Mouse (Mus musculus): ENCODE results near the gene Hoxd4.

Gene Hoxd4

DNA sequence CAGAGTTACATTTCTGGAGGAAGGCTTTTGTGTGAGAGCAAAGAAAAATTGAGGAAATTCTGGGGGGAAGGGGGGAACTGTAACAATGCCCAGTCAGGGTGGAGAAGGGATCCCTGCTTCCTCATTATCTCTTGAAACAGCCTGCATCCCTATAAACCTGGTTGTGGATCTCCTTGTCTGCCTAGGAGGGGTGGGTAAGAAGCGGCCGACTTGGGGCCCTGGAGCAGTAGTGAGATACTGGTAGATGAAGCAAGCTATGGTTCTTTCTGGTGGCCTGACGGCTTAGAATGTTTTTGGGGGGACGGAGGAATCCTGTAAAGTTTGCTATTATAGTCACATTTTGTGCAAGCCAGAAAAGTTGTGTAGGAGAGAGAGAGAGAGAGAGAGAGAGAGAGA is 18.3 kb upstream of the Hoxd4 start:
- DNase-seq = no peak

DNA sequence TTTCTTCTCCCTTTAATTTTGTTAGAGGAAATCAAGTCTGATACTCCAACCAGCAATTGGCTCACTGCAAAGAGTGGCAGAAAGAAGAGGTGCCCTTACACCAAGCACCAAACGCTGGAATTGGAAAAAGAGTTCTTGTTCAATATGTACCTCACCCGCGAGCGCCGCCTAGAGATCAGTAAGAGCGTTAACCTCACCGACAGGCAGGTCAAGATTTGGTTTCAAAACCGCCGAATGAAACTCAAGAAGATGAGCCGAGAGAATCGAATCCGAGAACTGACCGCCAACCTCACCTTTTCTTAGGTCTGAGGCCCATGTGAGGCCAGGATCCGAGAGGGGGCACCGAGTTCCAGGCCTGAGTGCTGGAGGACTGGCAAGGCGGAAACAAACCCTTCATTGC is 17.7 kb upstream of the Hoxd4 start:
- no peak for DNase-seq

DNA sequence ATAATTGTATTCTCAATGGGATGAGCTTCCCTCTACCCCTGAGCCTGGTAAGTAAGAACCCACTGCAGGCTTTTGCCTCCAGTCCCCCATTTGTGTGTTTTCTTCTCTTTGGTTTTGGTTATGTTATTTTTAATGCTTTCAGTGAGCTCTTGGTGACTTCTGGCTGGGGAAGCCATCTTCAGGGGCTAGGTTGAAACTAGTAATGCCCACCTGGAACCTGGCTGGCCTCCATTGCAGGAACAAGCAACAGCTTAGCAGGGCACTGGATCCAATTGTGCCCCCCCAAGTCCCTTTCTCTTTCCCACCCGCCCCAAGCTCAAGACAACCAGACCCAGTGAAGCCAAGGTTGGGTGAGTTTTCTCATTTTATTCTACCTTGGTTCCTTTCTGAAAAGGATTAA is 16.3 kb upstream of the Hoxd4 start:
- no peak for DNase-seq

DNA sequence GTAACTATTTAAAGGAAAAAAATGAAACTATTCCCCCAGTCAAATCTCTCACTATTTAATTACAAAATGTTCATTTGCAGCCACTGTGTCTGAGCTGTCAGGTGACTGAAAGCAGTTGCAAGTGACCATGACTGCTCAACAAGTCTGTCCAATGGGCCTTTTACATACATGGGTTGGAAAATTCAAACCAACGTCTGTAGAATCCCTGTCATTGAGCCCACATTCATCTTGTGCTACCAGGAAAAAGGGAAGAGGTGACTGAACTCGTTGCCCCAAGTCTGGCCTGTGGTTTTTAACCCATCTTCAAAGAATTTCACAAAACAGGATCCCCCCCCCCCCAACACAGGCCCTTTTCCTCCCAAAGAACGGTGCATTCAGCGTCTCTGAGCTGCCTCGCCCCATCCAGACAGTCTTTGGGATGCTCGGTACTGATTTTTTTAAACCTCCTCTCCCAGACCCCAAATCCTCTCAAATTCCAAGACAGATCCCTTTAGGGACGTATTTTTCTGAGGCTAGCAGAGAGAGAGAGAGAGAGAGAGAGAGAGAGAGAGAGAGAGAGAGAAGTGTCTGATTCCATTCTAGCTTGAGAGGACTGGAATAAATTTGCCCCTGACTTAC is 15.8 kb upstream of the Hoxd4 start:
- DNase-seq = no peak

DNA sequence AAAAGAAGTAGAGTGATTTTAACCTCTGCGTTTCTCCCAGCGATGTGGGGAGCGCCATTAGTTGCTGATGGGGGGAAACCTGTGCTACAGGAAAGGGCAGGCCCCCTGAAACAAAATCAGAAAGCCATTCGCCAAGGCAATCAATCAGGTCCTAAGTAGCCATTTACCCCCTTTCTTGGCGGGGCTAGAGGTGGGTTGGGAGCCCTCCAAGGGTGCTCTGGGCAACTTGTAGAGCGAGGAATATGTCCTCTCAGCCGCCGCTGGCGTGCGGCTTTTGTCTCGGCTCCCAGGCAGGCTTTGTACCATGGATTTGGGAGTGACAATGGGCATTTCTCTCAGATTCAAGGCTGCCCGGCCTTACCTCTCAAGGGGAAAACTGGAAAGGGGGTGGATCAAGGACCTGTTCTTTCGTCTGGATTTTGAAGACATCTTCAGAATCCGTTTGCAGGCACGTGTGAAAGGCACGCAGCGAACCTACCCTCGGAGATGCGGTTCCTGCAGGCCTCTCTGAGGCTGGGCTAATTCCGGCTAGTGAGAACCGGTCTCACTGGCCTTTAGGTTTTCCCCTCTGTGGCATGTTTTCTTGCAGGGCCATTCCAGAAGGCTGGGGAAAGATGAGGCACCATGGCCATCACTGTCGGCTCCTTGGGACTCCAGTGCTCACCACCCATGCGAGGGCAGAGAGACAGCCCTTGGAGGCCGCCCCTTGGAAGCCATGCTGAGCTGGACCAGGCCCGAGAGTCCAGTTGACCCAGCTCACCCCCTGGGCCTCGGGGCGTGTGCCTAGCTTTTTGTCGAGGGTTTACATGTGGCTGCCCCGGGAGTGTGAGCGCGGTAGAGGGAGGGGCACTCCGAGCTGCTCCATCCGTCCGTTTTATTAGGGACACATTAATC is 15.0 kb upstream of the Hoxd4 start:
- DNase-seq = no peak

DNA sequence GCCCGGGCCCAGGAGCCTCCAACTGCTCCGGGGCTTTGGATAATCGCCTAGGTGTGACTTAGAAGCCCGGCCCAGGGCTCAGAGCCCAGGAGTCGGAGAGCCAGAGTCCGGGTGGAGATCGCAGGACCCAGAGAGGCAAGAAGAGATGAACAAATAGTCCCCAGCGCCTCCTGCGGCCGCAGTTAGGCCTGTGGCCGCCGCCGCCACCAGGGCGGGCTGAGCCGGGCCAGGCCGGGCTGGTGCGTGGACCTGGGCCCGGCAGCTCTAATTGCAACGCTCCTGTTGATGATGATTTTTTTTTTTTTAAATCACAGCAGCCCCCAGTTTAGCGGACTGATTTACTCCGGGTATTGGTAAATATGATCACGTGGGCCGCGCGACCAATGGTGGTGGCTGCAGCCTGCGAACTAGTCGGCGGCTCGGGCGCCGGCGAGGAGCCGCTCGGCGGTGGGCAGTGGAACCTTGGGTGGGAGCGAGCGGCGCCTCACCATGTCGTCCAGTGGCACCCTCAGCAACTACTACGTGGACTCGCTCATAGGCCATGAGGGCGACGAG is 14.1 kb upstream of the Hoxd4 start, which contains the start of gene Hoxd9:
TSS of gene Hoxd9 (plus strand) at position 161 of the 555 bp plus-strand sequence.
- DNase-seq = peak in 1 of 2 experiments; percentile 66

DNA sequence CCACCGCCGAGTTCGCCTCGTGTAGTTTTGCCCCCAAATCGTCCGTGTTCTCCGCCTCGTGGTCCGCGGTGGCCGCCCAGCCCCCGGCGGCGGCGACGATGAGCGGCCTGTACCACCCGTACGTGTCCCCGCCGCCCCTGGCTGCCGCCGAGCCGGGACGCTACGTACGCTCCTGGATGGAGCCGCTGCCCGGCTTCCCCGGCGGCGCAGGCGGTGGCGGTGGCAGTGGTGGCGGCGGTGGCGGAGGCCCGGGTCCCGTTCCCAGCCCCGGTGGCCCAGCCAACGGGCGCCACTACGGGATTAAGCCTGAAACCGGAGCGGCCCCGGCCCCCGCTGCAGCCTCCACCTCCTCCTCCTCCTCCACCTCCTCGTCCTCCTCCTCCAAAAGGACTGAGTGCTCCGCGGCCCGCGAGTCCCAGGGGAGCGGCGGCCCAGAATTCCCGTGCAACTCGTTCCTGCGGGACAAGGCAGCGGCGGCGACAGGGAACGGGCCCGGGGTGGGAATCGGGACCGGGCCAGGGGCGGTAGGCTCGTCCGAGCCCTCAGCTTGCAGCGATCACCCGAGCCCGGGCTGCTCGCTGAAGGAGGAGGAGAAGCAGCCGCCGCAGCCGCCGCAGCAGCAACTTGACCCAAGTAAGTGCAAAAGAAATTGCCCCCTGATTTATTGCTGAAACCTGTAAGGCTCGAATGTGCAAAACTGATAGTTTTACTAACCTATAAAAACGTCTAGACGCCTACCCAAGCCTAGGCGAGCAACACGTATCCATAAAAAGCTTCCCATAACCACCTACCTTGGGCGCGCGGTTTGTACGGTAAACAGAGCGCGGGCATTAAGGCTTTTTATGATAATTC is 13.3 kb upstream of the Hoxd4 start:
- DNase-seq = no peak

DNA sequence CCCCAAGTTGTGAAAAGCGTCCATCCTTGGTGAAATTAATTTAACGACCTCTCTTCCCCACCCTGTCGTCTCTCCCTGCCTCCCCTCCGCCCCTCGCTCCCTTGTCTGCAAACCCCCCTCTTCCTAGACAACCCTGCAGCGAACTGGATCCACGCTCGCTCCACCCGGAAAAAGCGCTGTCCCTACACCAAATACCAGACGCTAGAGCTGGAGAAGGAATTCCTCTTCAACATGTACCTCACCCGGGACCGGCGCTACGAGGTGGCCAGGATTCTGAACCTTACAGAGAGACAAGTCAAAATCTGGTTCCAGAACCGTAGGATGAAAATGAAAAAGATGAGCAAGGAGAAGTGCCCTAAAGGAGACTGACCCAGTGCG is 12.7 kb upstream of the Hoxd4 start:
- DNase-seq = no peak

DNA sequence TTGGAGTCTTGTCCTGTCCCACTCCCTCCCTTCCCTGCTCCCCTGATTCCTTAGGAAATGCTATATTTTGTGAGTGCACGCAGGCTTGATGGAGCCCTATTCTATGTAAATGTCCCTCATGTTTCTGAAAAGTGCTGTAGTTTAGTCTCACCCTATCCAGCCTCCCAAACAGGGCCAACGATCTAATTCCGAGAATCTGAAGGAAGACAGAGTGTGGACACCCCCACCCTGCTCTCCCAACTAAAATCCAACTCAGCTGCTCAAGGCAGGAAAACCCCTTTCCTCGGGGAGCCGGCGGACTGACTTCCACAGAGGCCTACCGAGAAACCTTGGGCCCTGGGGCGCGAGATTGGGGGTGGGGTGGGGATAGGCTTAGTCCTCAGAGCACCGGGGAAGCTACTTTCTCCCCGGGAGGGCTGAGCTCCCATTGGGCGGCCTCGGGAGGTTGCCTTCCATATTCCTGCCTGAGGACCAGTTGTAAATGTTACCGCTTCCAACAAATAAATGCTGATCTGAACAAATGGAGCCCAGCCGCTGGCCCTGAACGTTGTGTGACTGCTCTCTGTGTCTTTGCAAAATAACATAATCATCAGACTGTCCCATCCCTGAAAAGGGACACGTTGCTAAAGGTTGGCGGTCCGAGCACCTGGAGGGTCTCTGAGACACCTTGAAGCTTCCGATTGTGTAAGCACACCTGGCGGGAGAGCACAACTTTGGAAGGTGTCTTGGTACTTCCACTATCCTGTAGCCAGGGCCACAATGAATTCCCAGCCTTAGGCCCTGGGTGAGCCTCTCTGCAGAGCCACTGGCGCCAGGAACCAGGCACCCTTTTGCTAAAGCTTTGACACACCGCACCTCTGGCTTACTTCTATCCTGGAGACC is 11.8 kb upstream of the Hoxd4 start:
- no peak for DNase-seq

DNA sequence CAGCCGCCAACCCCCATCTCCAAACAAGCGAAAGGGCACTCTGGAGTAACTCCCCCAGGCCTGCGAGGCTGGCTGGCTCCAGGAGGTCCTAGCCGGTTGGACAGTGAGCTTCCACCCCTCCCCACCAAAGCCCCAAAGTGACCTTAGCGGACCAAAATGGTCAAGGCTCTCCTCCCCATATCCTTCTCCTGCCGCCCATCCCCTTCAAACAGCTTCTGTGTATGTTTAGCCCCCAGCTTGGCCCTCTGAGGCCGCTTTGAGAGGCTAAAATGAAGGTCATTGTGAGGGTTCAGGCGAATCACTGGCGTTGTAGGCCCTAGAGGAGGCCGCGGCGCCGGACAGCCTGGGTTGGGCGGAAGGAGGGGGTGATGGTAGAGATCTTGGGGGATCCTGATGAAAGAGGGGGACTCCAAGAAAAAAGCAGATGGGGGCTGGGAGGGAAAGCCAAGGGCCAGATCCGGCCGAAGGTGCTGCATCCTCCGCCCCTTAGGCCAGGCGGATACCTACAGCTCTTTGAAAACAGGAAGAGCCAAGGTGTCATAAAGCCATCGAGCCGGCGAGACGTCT is 11.1 kb upstream of the Hoxd4 start:
- no peak for DNase-seq

DNA sequence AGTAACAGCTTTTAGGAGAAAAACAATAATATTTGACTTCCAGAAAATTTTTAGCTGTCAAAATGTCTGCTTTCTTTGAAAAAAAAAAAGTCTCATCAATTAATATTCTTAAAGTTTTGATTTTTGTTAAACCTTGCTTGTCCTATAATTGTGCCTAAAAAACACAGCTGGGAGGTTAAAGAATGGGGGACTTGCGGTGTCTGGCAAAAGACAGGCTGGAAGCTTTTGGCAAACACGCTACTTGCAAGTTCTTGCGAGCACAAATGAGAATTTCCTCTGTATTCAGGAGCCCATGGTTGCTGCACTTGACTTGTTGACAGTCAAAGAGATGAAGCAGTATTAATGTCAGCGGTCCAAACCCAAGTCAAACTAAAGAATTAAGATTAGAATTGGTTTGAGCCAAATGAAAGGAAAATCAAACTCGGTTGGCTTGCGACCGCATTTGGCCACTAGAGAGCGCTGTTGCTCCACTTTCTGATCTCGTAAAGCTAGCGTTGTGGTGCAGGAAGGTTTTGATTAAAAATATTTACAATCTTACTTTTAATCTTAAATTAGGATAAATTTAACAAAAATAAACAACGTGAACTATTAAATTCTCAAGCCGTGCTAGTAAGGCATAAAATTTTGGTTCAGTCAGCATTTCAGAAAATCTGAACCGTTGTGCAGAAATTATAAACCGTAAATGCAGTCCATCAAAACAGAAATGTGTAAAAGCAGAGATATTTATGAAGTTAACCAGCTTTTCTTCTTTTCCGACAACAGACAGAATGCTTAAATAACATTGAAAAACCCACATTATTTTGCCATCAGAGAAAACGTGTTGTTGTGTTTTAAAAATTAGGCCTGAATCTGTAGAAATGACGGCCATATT is 9.5 kb upstream of the Hoxd4 start:
- DNase-seq = peak; percentile 90 to 94

DNA sequence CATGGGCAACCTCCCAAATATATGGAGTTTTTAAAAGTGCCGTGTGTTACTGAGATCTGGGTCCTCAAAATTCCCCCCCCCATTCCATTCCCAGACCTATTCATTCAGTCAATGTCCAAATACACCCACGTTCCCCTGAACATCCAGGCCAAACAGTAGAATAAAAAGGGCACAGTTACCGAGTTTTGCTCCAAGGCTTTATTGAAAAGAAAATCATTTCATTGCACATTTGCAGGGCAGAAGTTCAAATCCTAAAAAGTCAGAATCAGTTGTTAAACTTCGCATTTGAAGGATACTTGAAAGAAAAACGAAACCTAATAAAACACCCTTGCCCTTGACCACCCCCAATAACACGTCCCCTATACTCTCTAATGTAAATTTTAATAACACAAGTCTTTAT is 8.9 kb upstream of the Hoxd4 start:
- no peak for DNase-seq

DNA sequence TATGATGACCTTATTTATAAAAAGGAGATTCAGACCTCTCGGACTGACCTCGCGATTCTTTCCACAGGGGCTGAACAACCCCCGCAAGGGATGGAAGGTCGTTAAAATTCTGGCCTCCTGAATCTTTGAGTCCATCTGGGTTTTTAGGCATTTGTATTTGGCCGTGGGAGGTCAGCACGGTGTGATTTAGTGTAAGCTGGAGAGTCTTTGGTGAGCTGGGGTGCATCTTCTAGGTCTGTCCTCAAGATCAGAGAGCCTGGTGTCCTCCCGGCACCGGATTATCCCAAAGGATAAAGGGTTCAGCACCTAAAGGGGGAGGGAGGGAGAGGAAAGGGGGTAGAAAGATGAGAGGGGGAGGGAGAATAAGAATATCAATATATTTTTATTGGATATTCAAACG is 8.4 kb upstream of the Hoxd4 start:
- no peak for DNase-seq

DNA sequence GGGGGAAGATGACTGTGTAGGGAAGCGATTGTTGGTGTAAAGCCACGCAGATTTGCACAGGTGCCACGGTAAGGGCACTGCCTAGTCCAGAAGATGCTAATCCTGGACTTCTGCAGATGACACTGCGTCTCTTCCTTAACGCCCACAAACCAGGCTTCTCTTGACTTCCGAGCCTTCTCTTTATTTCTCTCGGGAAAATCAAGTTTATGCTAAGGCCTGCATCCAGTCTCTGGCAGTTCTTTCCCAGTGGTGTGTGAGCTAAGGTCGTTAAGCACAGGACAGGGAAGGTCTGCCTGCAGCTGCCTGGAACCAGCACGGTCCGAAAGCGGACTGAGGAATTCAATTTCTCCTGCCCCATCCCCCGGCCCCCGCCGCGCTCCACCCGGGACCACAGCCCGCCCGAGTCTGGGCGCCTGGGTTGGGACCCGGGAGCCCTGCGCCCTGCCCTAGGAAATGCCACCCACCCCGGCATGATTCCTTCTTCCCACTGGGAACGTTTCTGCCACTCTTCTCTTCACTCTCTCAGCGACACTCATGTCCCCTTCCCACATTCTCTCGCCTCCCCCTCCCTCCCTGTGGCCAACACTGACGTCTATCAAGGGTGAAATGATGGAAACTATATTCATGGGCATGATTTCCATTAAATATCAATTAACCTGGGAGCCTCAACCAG is 7.9 kb upstream of the Hoxd4 start:
- peak in 1 of 2 experiments; percentile 32 for DNase-seq

DNA sequence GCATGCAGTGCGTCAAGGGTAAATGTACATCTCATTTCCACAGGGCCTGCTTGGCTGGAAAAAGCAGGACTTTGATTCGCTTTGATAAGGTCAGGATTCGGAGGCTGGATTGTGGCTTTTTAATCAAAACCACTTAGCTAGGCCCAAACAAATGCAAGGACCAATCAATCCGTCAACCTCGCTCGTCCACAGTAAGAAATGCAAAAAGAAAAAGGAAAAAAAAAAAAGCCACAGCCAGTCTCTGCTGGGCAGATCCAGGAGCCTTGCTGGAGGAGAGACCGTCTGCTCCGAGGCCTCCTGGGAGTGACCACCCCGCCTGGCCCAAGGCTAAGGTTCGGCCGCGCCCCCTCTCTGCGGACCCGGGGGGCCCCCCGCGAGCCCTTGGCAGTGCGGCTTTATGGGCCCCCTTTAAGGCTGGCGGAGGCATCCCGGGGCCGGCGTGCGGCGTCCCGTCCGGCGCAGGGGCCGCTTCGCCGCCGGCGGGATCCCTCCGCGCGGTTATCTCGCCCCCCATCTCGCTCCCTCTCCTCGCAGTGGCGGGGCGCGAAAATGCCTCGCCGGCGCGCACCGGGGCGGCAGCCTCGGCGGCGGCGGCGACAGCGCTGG is 7.2 kb upstream of the Hoxd4 start, which contains the start of gene Hoxd8:
TSS of gene Hoxd8 (plus strand) at position 223 of the 606 bp plus-strand sequence.
- DNase-seq = peak in 1 of 2 experiments; percentile 27

DNA sequence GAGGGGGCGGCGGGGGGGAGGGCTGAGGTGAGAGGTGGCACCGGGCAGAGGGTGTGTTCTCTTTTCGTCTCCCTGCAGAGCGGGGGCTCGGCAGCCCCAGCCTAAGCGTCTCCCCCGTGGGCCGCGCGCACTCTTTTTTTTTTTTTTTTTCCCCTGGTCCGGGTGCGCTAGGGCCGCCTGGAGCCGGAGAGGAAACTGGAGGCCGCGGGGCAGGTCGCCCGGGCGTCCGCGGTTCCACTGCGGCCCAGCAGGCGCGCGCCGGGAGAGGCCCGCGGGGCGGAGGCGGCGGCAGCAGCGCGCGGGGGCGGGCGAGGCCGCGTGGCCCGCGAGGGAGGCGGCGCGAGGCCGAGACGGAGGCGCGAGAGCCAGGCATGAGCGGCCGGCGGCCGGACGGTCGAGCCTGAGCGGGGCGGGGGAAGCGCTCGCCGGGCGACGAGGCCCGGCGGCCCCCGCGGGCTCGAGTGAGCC is 6.7 kb upstream of the Hoxd4 start:
- no peak for DNase-seq

DNA sequence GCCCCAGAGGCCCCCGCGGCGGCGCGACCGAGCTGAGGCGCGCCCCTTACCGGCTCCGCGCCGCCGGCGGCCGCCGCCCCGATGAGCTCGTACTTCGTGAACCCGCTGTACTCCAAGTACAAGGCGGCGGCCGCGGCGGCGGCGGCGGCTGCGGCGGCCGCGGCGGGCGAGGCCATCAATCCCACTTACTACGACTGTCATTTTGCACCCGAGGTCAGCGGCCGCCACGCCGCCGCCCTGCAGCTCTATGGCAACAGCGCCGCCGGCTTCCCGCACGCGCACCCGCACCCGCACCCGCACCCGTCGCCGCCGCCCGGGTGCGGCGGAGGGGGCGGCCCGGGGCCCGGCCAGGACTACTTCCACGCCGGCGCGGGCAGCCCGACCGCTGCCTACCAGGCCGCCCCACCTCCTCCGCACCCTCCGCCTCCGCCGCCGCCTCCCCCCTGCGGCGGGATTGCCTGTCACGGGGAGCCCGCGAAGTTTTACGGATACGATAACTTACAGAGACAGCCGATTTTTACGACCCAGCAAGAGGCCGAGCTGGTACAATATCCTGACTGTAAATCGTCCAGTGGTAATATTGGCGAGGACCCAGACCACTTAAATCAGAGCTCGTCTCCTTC is 6.2 kb upstream of the Hoxd4 start:
- no peak for DNase-seq

DNA sequence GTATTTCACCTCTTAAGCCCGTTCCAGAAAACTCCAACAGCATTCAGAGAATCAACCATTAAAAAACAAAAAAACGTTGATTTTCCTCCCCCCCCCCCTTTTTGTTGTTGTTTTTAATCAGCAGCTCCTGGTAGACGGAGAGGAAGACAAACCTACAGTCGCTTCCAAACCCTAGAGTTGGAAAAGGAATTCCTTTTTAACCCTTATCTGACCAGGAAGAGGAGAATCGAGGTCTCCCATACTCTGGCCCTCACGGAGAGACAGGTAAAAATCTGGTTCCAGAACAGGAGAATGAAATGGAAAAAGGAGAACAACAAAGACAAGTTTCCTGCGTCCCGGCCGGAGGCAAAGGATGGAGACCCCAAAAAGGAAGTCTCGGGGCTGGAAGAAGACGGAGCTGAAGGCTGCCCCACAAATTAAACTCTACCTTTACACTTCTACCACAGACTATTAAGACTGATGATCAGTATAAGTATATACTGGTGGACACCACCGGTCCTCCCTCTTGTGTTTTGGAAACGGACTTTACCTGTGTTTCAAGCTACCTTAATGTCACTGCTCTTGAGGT is 5.3 kb upstream of the Hoxd4 start:
- no peak for DNase-seq

DNA sequence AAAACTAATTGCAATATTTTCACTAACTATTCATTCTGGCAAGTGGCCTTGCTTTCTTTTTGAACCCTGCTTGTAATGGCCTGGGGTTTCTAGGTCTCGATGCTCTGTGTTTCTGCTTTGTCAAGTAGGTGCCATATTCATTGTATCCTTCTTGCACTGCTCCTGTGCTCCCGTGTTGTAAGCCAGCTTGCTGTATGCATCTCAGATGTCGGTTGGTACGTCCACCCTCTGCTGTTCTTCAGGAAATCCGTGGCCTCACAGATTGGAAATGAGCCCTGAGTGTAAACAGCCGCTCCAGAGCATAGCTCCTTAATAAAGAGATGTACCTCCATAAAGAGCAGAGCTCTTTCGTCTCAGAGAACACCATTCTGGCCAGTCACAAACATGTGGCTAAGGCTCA is 4.1 kb upstream of the Hoxd4 start:
- DNase-seq = no peak
